Mouse (Mus musculus) gonadal fat pad, adult 2 months (tissue): ENCODE measurements around the gene Ano8. TPM values are rescaled to one million over a fixed set of nuclear protein-coding genes. Genes with fewer than 3 reads are reported as not detected.
"Not testable (repeated sequence)": the region's sequence is repeated elsewhere in the genome, so short reads cannot be mapped to it uniquely, and the experiment has no call there.

Experiments used
- DNase-seq: peaks from one replicate; pipeline ENCODE4 v3.0.0-alpha.2; 2012; ENCODE audit warnings: low read depth
- polyA plus RNA-seq: library from polyadenylated mRNA; depleted of rRNA; stranded (reverse); fragments of >200 nt; gene quantifications from 2 replicates; pipeline ENCODE4 v1.2.3, GENCODE M21; 2012; rRNA removed

Gene Ano8
- polyA plus RNA-seq, 1 experiment = 18.9 TPM

- no peak for DNase-seq
Measured at GRCm38 (mm10) chr8:71441404-71441803, 44.4 kb downstream of the Ano8 start.

GRCm38 (mm10) chr8:71437041-71437440, 48.7 kb downstream of the Ano8 start:
- no peak for DNase-seq

- not testable (repeated sequence) for DNase-seq
Measured at GRCm38 (mm10) chr8:71432935-71433334, 52.8 kb downstream of the Ano8 start.

Other genes with a start within 250 kb of the Ano8 start
- gene Myo9b, start 213.2 kb downstream of the Ano8 start, polyA plus RNA-seq = 17.7 and 20.8 TPM in 2 replicates
- 2.8 and 3.6 TPM in 2 replicates for gene Haus8, start 213.0 kb downstream of the Ano8 start, polyA plus RNA-seq
- gene Use1, start 119.1 kb downstream of the Ano8 start, polyA plus RNA-seq = 157 and 172 TPM in 2 replicates
- gene Ocel1, start 114.7 kb downstream of the Ano8 start, polyA plus RNA-seq = 10.2 and 13.0 TPM in 2 replicates
- gene Nr2f6, start 104.0 kb downstream of the Ano8 start, polyA plus RNA-seq = 133 and 165 TPM in 2 replicates
- 40.6 and 59.8 TPM in 2 replicates for gene Ushbp1, start 90.2 kb downstream of the Ano8 start, polyA plus RNA-seq
- 107 and 126 TPM in 2 replicates for gene Babam1, start 89.1 kb downstream of the Ano8 start, polyA plus RNA-seq
- gene Ankle1, start 80.0 kb downstream of the Ano8 start, polyA plus RNA-seq = 1.8 TPM in 2 replicates
- gene Abhd8, start 22.3 kb downstream of the Ano8 start, polyA plus RNA-seq = 24.1 and 29.2 TPM in 2 replicates
- gene Mrpl34, start 21.0 kb downstream of the Ano8 start, polyA plus RNA-seq = 49.9 and 63.7 TPM in 2 replicates
- 95.7 and 103 TPM in 2 replicates for gene Dda1, start 16.8 kb downstream of the Ano8 start, polyA plus RNA-seq
- 19.0 and 21.4 TPM in 2 replicates for gene Gtpbp3, start 2.1 kb upstream of the Ano8 start, polyA plus RNA-seq
- gene Plvap, start 25.8 kb upstream of the Ano8 start, polyA plus RNA-seq = 91.9 and 104 TPM in 2 replicates
- 0.07 TPM in 1 of 2 replicates, not detected in the other for gene Ccdc194, start 39.7 kb upstream of the Ano8 start, polyA plus RNA-seq
- 123 and 139 TPM in 2 replicates for gene Bst2, start 51.5 kb upstream of the Ano8 start, polyA plus RNA-seq
- 144 and 146 TPM in 2 replicates for gene Mvb12a, start 57.0 kb upstream of the Ano8 start, polyA plus RNA-seq
- 3.4 and 4.1 TPM in 2 replicates for gene Tmem221, start 72.9 kb upstream of the Ano8 start, polyA plus RNA-seq
- gene Nxnl1, start 80.6 kb upstream of the Ano8 start, polyA plus RNA-seq = 0.41 and 0.53 TPM in 2 replicates
- 227 and 307 TPM in 2 replicates for gene Slc27a1, start 82.9 kb upstream of the Ano8 start, polyA plus RNA-seq
- 111 and 134 TPM in 2 replicates for gene Pgls, start 106.2 kb upstream of the Ano8 start, polyA plus RNA-seq
- gene Fam129c, start 111.7 kb upstream of the Ano8 start, polyA plus RNA-seq = 2.1 and 2.2 TPM in 2 replicates
- 140 and 155 TPM in 2 replicates for gene Colgalt1, start 125.0 kb upstream of the Ano8 start, polyA plus RNA-seq
- gene Unc13a, start 185.8 kb upstream of the Ano8 start, polyA plus RNA-seq = 0.58 and 2.0 TPM in 2 replicates
- 19.6 and 19.9 TPM in 2 replicates for gene Jak3, start 190.3 kb upstream of the Ano8 start, polyA plus RNA-seq
- 10.6 and 37.9 TPM in 2 replicates for gene Insl3, start 203.3 kb upstream of the Ano8 start, polyA plus RNA-seq
- 7.9 and 11.1 TPM in 2 replicates for gene B3gnt3, start 215.8 kb upstream of the Ano8 start, polyA plus RNA-seq
- 6.1 TPM in 2 replicates for gene Fcho1, start 239.8 kb upstream of the Ano8 start, polyA plus RNA-seq